Mouse (Mus musculus): ENCODE results near the gene R3hdml.

Gene R3hdml

GRCm38 (mm10) chr2:163471710-163472465 lies 20.2 kb upstream of the R3hdml start:
- no peak for DNase-seq (ENCODE audit: extremely low spot score, low read depth, low spot score)

GRCm38 (mm10) chr2:163472466-163472851 lies 19.7 kb upstream of the R3hdml start, which contains the start of gene Fitm2:
TSS of gene Fitm2 (minus strand) at chr2:163472629.
- DNase-seq (ENCODE audit: extremely low spot score, low read depth, low spot score): peak; percentile 95

GRCm38 (mm10) chr2:163480191-163480825 lies 11.8 kb upstream of the R3hdml start:
- no peak for DNase-seq (ENCODE audit: extremely low spot score, low read depth, low spot score)

GRCm38 (mm10) chr2:163481539-163482029 lies 10.5 kb upstream of the R3hdml start:
- DNase-seq (ENCODE audit: extremely low spot score, low read depth, low spot score): no peak

- no peak for DNase-seq (ENCODE audit: extremely low spot score, low read depth, low spot score)
These were observed 4.8 kb upstream of the R3hdml start for GRCm38 (mm10) chr2:163487360-163487759.

- DNase-seq (ENCODE audit: extremely low spot score, low read depth, low spot score): no peak
These were observed 2.3 kb upstream of the R3hdml start for GRCm38 (mm10) chr2:163489725-163490291.

- no peak for DNase-seq (ENCODE audit: extremely low spot score, low read depth, low spot score)
These were observed 1.5 kb upstream of the R3hdml start for GRCm38 (mm10) chr2:163490656-163491055.

GRCm38 (mm10) chr2:163491351-163491750 lies 767 bp upstream of the R3hdml start:
- no peak for DNase-seq (ENCODE audit: extremely low spot score, low read depth, low spot score)

- no peak for DNase-seq (ENCODE audit: extremely low spot score, low read depth, low spot score)
These were observed 913 bp downstream of the R3hdml start for GRCm38 (mm10) chr2:163493031-163493430.

GRCm38 (mm10) chr2:163493976-163494375 lies 1.9 kb downstream of the R3hdml start:
- no peak for DNase-seq (ENCODE audit: extremely low spot score, low read depth, low spot score)

GRCm38 (mm10) chr2:163494456-163494855 lies 2.3 kb downstream of the R3hdml start:
- DNase-seq (ENCODE audit: extremely low spot score, low read depth, low spot score): no peak

- no peak for DNase-seq (ENCODE audit: extremely low spot score, low read depth, low spot score)
These were observed 10.1 kb downstream of the R3hdml start for GRCm38 (mm10) chr2:163502219-163502618.

- no peak for DNase-seq (ENCODE audit: extremely low spot score, low read depth, low spot score)
These were observed 11.1 kb downstream of the R3hdml start for GRCm38 (mm10) chr2:163503191-163503590.

GRCm38 (mm10) chr2:163506300-163507004 lies 14.3 kb downstream of the R3hdml start, which contains the start of gene Hnf4a:
TSS of gene Hnf4a (plus strand) at chr2:163506808.
- no peak for DNase-seq (ENCODE audit: extremely low spot score, low read depth, low spot score)

GRCm38 (mm10) chr2:163525761-163526243 lies 33.7 kb downstream of the R3hdml start:
- DNase-seq (ENCODE audit: extremely low spot score, low read depth, low spot score): no peak

- no peak for DNase-seq (ENCODE audit: extremely low spot score, low read depth, low spot score)
These were observed 35.4 kb downstream of the R3hdml start for GRCm38 (mm10) chr2:163527497-163527896.

- DNase-seq (ENCODE audit: extremely low spot score, low read depth, low spot score): no peak
These were observed 38.3 kb downstream of the R3hdml start for GRCm38 (mm10) chr2:163530418-163530817.

GRCm38 (mm10) chr2:163531917-163532316 lies 39.8 kb downstream of the R3hdml start:
- peak; percentile 31 for DNase-seq (ENCODE audit: extremely low spot score, low read depth, low spot score)

GRCm38 (mm10) chr2:163533226-163533625 lies 41.1 kb downstream of the R3hdml start:
- DNase-seq (ENCODE audit: extremely low spot score, low read depth, low spot score): no peak

- peak; percentile 76 for DNase-seq (ENCODE audit: extremely low spot score, low read depth, low spot score)
These were observed 42.9 kb downstream of the R3hdml start for GRCm38 (mm10) chr2:163534958-163535524.

GRCm38 (mm10) chr2:163537443-163537842 lies 45.3 kb downstream of the R3hdml start:
- no peak for DNase-seq (ENCODE audit: extremely low spot score, low read depth, low spot score)
